Mouse (Mus musculus) limb, embryonic 10.5 days (tissue): ENCODE measurements around the gene Rrp9. TPM values are rescaled to one million over a fixed set of nuclear protein-coding genes. Genes with fewer than 3 reads are reported as not detected.

ENCODE experiments used
- DNase-seq: peaks from one replicate; pipeline ENCODE4 v3.0.0-alpha.2; 2017; ENCODE audit warnings: low spot score
- H3K27ac ChIP-seq: fragments of 300-500 bp; sonication (generic); 2 replicates; pipeline ENCODE4 v1.5.1; 2016; ENCODE audit warnings: mild to moderate bottlenecking
- H3K27me3 ChIP-seq: fragments of 300-500 bp; sonication (generic); 2 replicates; pipeline ENCODE4 v1.6.1; 2016; ENCODE audit warnings: low read depth, mild to moderate bottlenecking; ENCODE audit not compliant: poor library complexity, severe bottlenecking
- H3K36me3 ChIP-seq: fragments of 300-500 bp; sonication (generic); 2 replicates; pipeline ENCODE4 v1.6.1; 2016; ENCODE audit warnings: mild to moderate bottlenecking, moderate library complexity
- H3K4me1 ChIP-seq: fragments of 300-500 bp; sonication (generic); 2 replicates; pipeline ENCODE4 v1.6.1; 2016
- H3K4me3 ChIP-seq: fragments of 300-500 bp; sonication (generic); 2 replicates; pipeline ENCODE4 v1.5.1; 2016; ENCODE audit warnings: mild to moderate bottlenecking, moderate library complexity
- H3K9me3 ChIP-seq: fragments of 300-500 bp; sonication (generic); replicated peaks from 2 replicates; pipeline ENCODE4 v1.6.1; 2016; ENCODE audit warnings: mild to moderate bottlenecking
- WGBS: fragments of 180-500 bp; shearing (Covaris S2); methylation state at CpG from one replicate; pipeline ENCODE4 v1.1.7; 2016; 5-methylcytosine and 5-hydroxymethylcytosine counted together
- polyA plus RNA-seq: library from polyadenylated mRNA; unstranded; fragments of >200 nt; fragmentation: Nextera tagmentation; extraction: Ambion mirVana; gene quantifications from 2 replicates; pipeline ENCODE4 v1.2.1, GENCODE M21; 2016

Gene Rrp9
- polyA plus RNA-seq = 81.6 and 110 TPM in 2 replicates

GRCm38 (mm10) chr9:106475663-106476001, at the start of gene Rrp9:
TSS of gene Rrp9 (plus strand) at chr9:106475963.
- peak within 1 kb of the TSS; percentile 73 for H3K27ac ChIP-seq
- H3K36me3 ChIP-seq = peaks cover 17% of the 10 kb centered on the region
- H3K27me3 ChIP-seq = 0 out of 2 replicates have a peak, but pooled peaks cover 9% of the 10 kb centered on the region
- peaks cover 57% of the 10 kb centered on the region for H3K4me1 ChIP-seq
- WGBS = 91% methylated on average over 10 of the region's 10 CpGs
- DNase-seq = no peak
- no peaks in the 10 kb centered on the region for H3K9me3 ChIP-seq
- H3K4me3 ChIP-seq = peak within 1 kb of the TSS; percentile 71

- Histone ChIP-seq H3K27me3 (no peaks in the 10 kb centered on the region), H3K4me3 (peak overlapping the region; percentile 89), H3K9me3 (no peaks in the 10 kb centered on the region), H3K36me3 (peaks cover 35% of the 10 kb centered on the region), H3K4me1 (peaks cover 20% of the 10 kb centered on the region), H3K27ac (peak overlapping the region; percentile 97)
- 28% methylated on average over 11 of the region's 11 CpGs for WGBS
- DNase-seq = no peak
These were observed 47.0 kb upstream of the Rrp9 start for GRCm38 (mm10) chr9:106428719-106429220.

- H3K27me3 ChIP-seq = no peaks in the 10 kb centered on the region
- under 1% methylated on average over 55 of the region's 55 CpGs for WGBS
- H3K27ac ChIP-seq = peak within 1 kb of the TSS; percentile 97
- peaks cover 20% of the 10 kb centered on the region for H3K4me1 ChIP-seq
- H3K36me3 ChIP-seq = peaks cover 42% of the 10 kb centered on the region
- DNase-seq = peak; percentile 90
- no peaks in the 10 kb centered on the region for H3K9me3 ChIP-seq
- H3K4me3 ChIP-seq = peak within 1 kb of the TSS; percentile 89
These were observed 46.3 kb upstream of the Rrp9 start, which contains the start of gene Rpl29 for GRCm38 (mm10) chr9:106429221-106430014. TSS of gene Rpl29 (plus strand) at chr9:106429454.

- WGBS = 3% methylated on average over 4 of the region's 4 CpGs
- peaks cover 20% of the 10 kb centered on the region for H3K4me1 ChIP-seq
- H3K27ac ChIP-seq = peak overlapping the region; percentile 97
These were observed 45.8 kb upstream of the Rrp9 start for GRCm38 (mm10) chr9:106430015-106430264.

GRCm38 (mm10) chr9:106433389-106433788, 42.4 kb upstream of the Rrp9 start:
- Histone ChIP-seq H3K36me3 (peaks cover 51% of the 10 kb centered on the region), H3K27me3 (no peaks in the 10 kb centered on the region), H3K4me3 (no peak overlapping the region), H3K27ac (no peak overlapping the region), H3K4me1 (peaks cover 37% of the 10 kb centered on the region), H3K9me3 (no peaks in the 10 kb centered on the region)
- no peak for DNase-seq
- 73% methylated on average over 7 of the region's 7 CpGs for WGBS

More at GRCm38 (mm10) chr9:106430015-106430264, 45.8 kb upstream of the Rrp9 start:
- Histone ChIP-seq H3K36me3 (peaks cover 46% of the 10 kb centered on the region), H3K4me3 (peak overlapping the region; percentile 89), H3K27me3 (no peaks in the 10 kb centered on the region), H3K9me3 (no peaks in the 10 kb centered on the region)
- DNase-seq = no peak

- H3K9me3 ChIP-seq = no peaks in the 10 kb centered on the region
- peaks cover 41% of the 10 kb centered on the region for H3K36me3 ChIP-seq
- no peak overlapping the region for H3K27ac ChIP-seq
- no peak overlapping the region; the same call in 1 of the 2 replicates for H3K4me3 ChIP-seq
- WGBS = 91% methylated on average over 9 of the region's 9 CpGs
- peaks cover 31% of the 10 kb centered on the region for H3K4me1 ChIP-seq
- no peak for DNase-seq
- H3K27me3 ChIP-seq = no peaks in the 10 kb centered on the region
These were observed 39.2 kb upstream of the Rrp9 start for GRCm38 (mm10) chr9:106436566-106436965.

- Histone ChIP-seq H3K36me3 (0 out of 2 replicates have a peak, but pooled peaks cover 3% of the 10 kb centered on the region), H3K27ac (no peak overlapping the region), H3K27me3 (no peaks in the 10 kb centered on the region), H3K4me3 (no peak overlapping the region), H3K9me3 (no peaks in the 10 kb centered on the region), H3K4me1 (peaks cover 37% of the 10 kb centered on the region)
- DNase-seq = no peak
- 78% methylated on average over 5 of the region's 5 CpGs for WGBS
These were observed 33.1 kb upstream of the Rrp9 start for GRCm38 (mm10) chr9:106442680-106443079.

- peaks cover 44% of the 10 kb centered on the region for H3K4me1 ChIP-seq
- no peak overlapping the region for H3K4me3 ChIP-seq
- H3K9me3 ChIP-seq = no peaks in the 10 kb centered on the region
- no peak overlapping the region for H3K27ac ChIP-seq
- DNase-seq = no peak
- H3K36me3 ChIP-seq = 0 out of 2 replicates have a peak, but pooled peaks cover 4% of the 10 kb centered on the region
- no peaks in the 10 kb centered on the region for H3K27me3 ChIP-seq
- WGBS = 81% methylated on average over 4 of the region's 4 CpGs
These were observed 30.9 kb upstream of the Rrp9 start for GRCm38 (mm10) chr9:106444836-106445235.

- Histone ChIP-seq H3K4me3 (peak within 1 kb of the TSS; percentile 54), H3K27me3 (no peaks in the 10 kb centered on the region), H3K9me3 (no peaks in the 10 kb centered on the region), H3K4me1 (peaks cover 69% of the 10 kb centered on the region), H3K27ac (peak within 1 kb of the TSS; percentile 81), H3K36me3 (0 out of 2 replicates have a peak, but pooled peaks cover 3% of the 10 kb centered on the region)
- under 1% methylated on average over 24 of the region's 24 CpGs for WGBS
- DNase-seq = peak; percentile 94
These were observed 28.4 kb upstream of the Rrp9 start, which contains the start of the genes Abhd14b and Abhd14a for GRCm38 (mm10) chr9:106447348-106447747. TSS of gene Abhd14b (plus strand) at chr9:106447459. TSS of gene Abhd14a (minus strand) at chr9:106447678.

GRCm38 (mm10) chr9:106447951-106448350, 27.8 kb upstream of the Rrp9 start:
- Histone ChIP-seq H3K4me3 (peak overlapping the region; percentile 54), H3K27me3 (no peaks in the 10 kb centered on the region), H3K4me1 (peaks cover 75% of the 10 kb centered on the region), H3K27ac (peak overlapping the region; percentile 81), H3K36me3 (0 out of 2 replicates have a peak, but pooled peaks cover 3% of the 10 kb centered on the region), H3K9me3 (no peaks in the 10 kb centered on the region)
- no peak for DNase-seq
- 34% methylated on average over 9 of the region's 9 CpGs for WGBS

- H3K4me3 ChIP-seq = peak overlapping the region; percentile 54
- peak; percentile 72 for DNase-seq
- WGBS = 1% methylated on average over 23 of the region's 23 CpGs
- peaks cover 80% of the 10 kb centered on the region for H3K4me1 ChIP-seq
- peak overlapping the region; percentile 81 for H3K27ac ChIP-seq
- H3K9me3 ChIP-seq = no peaks in the 10 kb centered on the region
- 0 out of 2 replicates have a peak, but pooled peaks cover 3% of the 10 kb centered on the region for H3K36me3 ChIP-seq
- no peaks in the 10 kb centered on the region for H3K27me3 ChIP-seq
These were observed 27.2 kb upstream of the Rrp9 start for GRCm38 (mm10) chr9:106448498-106449031.

- 90% methylated on average over 8 of the region's 8 CpGs for WGBS
- H3K27ac ChIP-seq = peak overlapping the region; percentile 65
- peak overlapping the region; percentile 90; the same call in 1 of the 2 replicates for H3K4me3 ChIP-seq
- H3K27me3 ChIP-seq = no peaks in the 10 kb centered on the region
- 0 out of 2 replicates have a peak, but pooled peaks cover 3% of the 10 kb centered on the region for H3K36me3 ChIP-seq
- DNase-seq = no peak
- H3K4me1 ChIP-seq = peaks cover 87% of the 10 kb centered on the region
- H3K9me3 ChIP-seq = no peaks in the 10 kb centered on the region
These were observed 25.8 kb upstream of the Rrp9 start for GRCm38 (mm10) chr9:106449947-106450346.

GRCm38 (mm10) chr9:106450661-106451060, 25.1 kb upstream of the Rrp9 start:
- DNase-seq = peak; percentile 62

More at GRCm38 (mm10) chr9:106450661-106451060, 25.1 kb upstream of the Rrp9 start:
- Histone ChIP-seq H3K4me1 (peaks cover 87% of the 10 kb centered on the region), H3K4me3 (peak overlapping the region; percentile 90), H3K9me3 (no peaks in the 10 kb centered on the region), H3K27ac (peak overlapping the region; percentile 65), H3K36me3 (0 out of 2 replicates have a peak, but pooled peaks cover 3% of the 10 kb centered on the region), H3K27me3 (no peaks in the 10 kb centered on the region)
- 4% methylated on average over 9 of the region's 9 CpGs for WGBS
